Mouse (Mus musculus): ENCODE data around the gene Satb1.

DNA sequence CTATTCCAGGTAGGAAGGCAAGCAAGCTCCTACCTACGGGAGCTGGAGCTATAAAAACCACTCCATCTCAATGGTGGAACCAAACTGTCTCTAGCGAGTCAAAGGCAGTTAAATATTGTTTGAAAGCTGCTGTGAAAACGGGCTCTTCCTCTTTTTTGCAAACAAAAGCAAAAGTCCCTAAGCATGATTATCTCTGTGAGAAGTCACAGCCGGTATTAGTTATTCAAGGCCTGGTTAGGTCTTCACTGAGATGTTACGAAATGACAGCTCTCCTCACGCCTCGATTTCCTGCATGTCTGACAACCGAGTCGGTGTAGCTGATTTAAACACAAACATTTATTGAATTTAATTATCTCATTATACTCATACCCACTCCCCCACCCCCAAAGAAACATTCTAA is 48.2 kb downstream of the Satb1 start:
- no peak for TF ChIP-seq CTCF (IDR thresholded peaks at IDR 0.05)
- no peak for TF ChIP-seq EP300 (IDR thresholded peaks at IDR 0.05)

Measured in lung, postnatal 0 days (tissue).